Mouse (Mus musculus): Measurements from ENCODE around the gene Tbc1d8.

DNA sequence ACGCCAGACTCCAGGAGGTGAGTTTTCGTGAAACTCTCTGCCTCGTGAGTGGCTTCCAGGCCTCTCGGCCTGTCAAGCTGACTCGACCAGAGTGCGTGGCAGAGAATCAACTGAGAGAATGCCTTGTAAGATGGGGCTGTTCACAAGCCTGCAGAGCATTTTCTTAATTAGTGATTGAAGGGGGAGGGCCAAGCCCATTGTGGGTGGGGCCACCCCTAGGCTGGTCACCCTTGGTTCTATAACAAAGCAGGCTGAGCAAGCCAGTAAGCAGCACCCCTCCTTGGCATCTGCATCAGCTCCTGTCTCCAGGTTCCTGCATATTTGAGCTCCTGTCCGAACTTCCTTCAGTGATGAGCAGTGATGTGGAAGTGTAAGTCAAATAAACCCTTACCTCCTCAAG is 42.8 kb upstream of the Tbc1d8 start:
- TF ChIP-seq CTCF (conservative IDR thresholded peaks at IDR 0.05; ENCODE audit: low read length) (no peak), POU5F1 (IDR thresholded peaks at IDR 0.05; ENCODE audit: borderline replicate concordance, low read length) (no peak), NANOG (IDR thresholded peaks at IDR 0.05; ENCODE audit: borderline replicate concordance, low read length) (no peak)
